Mouse (Mus musculus) midbrain, postnatal 0 days (tissue): Measurements from ENCODE around the gene Cysrt1. TPM values are rescaled to one million over a fixed set of nuclear protein-coding genes. Genes with fewer than 3 reads are reported as not detected.

Experiments
- ATAC-seq: fragments of 200-750 bp; cut with Nextera tagmentation; 2 replicates; pipeline ENCODE4 v1.8.0; 2017; ENCODE audit warnings: moderate number of reproducible peaks, mild to moderate bottlenecking, moderate TSS enrichment, moderate library complexity; ENCODE audit not compliant: low FRiP score
- DNase-seq: peaks from one replicate; pipeline ENCODE4 v3.0.0-alpha.2; 2015; ENCODE audit warnings: low spot score
- H3K27ac ChIP-seq: fragments of 300-500 bp; sonication (generic); 2 replicates; pipeline ENCODE4 v1.5.1; 2014; ENCODE audit warnings: low read depth, mild to moderate bottlenecking, low read length, mixed read lengths
- H3K27me3 ChIP-seq: fragments of 300-500 bp; sonication (generic); 2 replicates; pipeline ENCODE4 v1.6.1; 2014; ENCODE audit warnings: low read length, control low read depth, mixed read lengths; ENCODE audit not compliant: insufficient read depth
- H3K36me3 ChIP-seq: fragments of 300-500 bp; sonication (generic); 2 replicates; pipeline ENCODE4 v1.6.1; 2014; ENCODE audit warnings: low read length, control low read depth, mixed read lengths; ENCODE audit not compliant: insufficient read depth
- H3K4me1 ChIP-seq: fragments of 300-500 bp; sonication (generic); 2 replicates; pipeline ENCODE4 v1.6.1; 2014; ENCODE audit warnings: mild to moderate bottlenecking, control low read depth, antibody characterized with exemption, low read length, mixed read lengths; ENCODE audit not compliant: insufficient read depth
- H3K4me2 ChIP-seq: fragments of 300-500 bp; sonication (generic); 2 replicates; pipeline ENCODE4 v1.6.1; 2014; ENCODE audit warnings: low read depth, mild to moderate bottlenecking, low read length, mixed read lengths; ENCODE audit not compliant: poor library complexity, severe bottlenecking
- H3K4me3 ChIP-seq: fragments of 300-500 bp; sonication (generic); 2 replicates; pipeline ENCODE4 v1.5.1; 2014; ENCODE audit warnings: low read depth, mild to moderate bottlenecking, low read length, moderate library complexity
- H3K9ac ChIP-seq: fragments of 300-500 bp; sonication (generic); replicated peaks from 2 replicates; pipeline ENCODE4 v1.6.1; 2014; ENCODE audit warnings: mild to moderate bottlenecking, low read length, moderate library complexity, mixed read lengths; ENCODE audit not compliant: poor library complexity, severe bottlenecking
- H3K9me3 ChIP-seq: fragments of 300-500 bp; sonication (generic); 2 replicates; pipeline ENCODE4 v1.6.1; 2016; ENCODE audit warnings: low read length, control low read depth
- CTCF ChIP-seq: IDR thresholded peaks from 2 replicates; pipeline ENCODE4 v1.5.1; 2016; ENCODE audit warnings: antibody characterized with exemption, mild to moderate bottlenecking
- WGBS: fragments of 180-500 bp; shearing (Covaris S2); extraction: QIAGEN DNeasy Blood & Tissue Kit; methylation state at CpG from one replicate; pipeline ENCODE4 v1.1.7; 2014; 5-methylcytosine and 5-hydroxymethylcytosine counted together
- polyA plus RNA-seq: library from polyadenylated mRNA; unstranded; fragments of >200 nt; fragmentation: Nextera tagmentation; extraction: Ambion mirVana; gene quantifications from 2 replicates; pipeline ENCODE4 v1.2.1, GENCODE M21; 2015
- total RNA-seq: library from RNA; depleted of rRNA; stranded (reverse); fragments of >200 nt; gene quantifications from 2 replicates; pipeline ENCODE4 v1.2.3, GENCODE M21; 2014

Cysrt1 gene
- total and polyA plus RNA-seq, 2 experiments from 2014 or later = 0.19 to 1.2 TPM

- ATAC-seq = no peak
- no peak overlapping the region for H3K27ac ChIP-seq
Measured at GRCm38 (mm10) chr2:25278928-25279882, 37.0 kb upstream of the Cysrt1 start.

DNA sequence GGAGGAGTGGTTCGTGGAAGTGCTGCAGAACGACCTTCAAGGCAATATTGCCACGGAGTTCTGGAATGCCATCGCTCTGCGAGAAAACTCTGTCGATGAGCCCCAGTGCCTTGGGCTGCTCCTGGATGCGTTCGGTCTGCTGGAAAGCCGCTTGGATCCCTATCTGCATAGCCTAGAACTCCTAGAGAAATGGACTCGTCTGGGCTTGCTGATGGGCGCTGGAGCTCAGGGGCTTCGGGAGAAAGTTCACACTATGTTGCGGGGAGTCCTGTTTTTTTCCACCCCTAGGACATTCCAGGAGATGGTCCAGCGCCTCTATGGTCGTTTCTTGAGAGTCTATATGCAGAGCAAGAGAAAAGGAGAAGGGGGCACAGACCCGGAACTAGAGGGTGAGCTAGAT is 30.8 kb upstream of the Cysrt1 start:
- peaks cover 62% of the 10 kb centered on the region for H3K36me3 ChIP-seq
- ATAC-seq (no peak), DNase-seq (no peak)
- peak overlapping the region; percentile 94 for H3K4me2 ChIP-seq
- WGBS = 40% methylated on average over 16 of the region's 16 CpGs
- TF ChIP-seq CTCF = no peak
- peak overlapping the region; percentile 78 for H3K4me3 ChIP-seq
- peak overlapping the region; percentile 75 for H3K27ac ChIP-seq
- H3K27me3 ChIP-seq = no peaks in the 10 kb centered on the region
- peak overlapping the region; percentile 91 for H3K9ac ChIP-seq
- H3K4me1 ChIP-seq = peaks cover 17% of the 10 kb centered on the region
- no peaks in the 10 kb centered on the region for H3K9me3 ChIP-seq

More at GRCm38 (mm10) chr2:25278928-25279882, 37.0 kb upstream of the Cysrt1 start:
- Histone ChIP-seq H3K4me2 (no peak overlapping the region), H3K4me1 (no peaks in the 10 kb centered on the region), H3K4me3 (no peak overlapping the region), H3K9me3 (no peaks in the 10 kb centered on the region), H3K27me3 (no peaks in the 10 kb centered on the region), H3K9ac (no peak overlapping the region), H3K36me3 (peaks cover 70% of the 10 kb centered on the region)
- 61% methylated on average over 13 of the region's 13 CpGs for WGBS
- DNase-seq = peak; percentile 91
- TF ChIP-seq CTCF = peak; percentile 90

- Histone ChIP-seq H3K9ac (peak overlapping the region; percentile 91), H3K4me1 (peaks cover 17% of the 10 kb centered on the region), H3K36me3 (peaks cover 58% of the 10 kb centered on the region), H3K27me3 (no peaks in the 10 kb centered on the region), H3K9me3 (no peaks in the 10 kb centered on the region), H3K27ac (peak overlapping the region; percentile 75), H3K4me2 (peak overlapping the region; percentile 94), H3K4me3 (peak overlapping the region; percentile 78)
- no peak for DNase-seq
- no peak for TF ChIP-seq CTCF
- WGBS = 0% methylated on average over 28 of the region's 29 CpGs
- peak; percentile 61 for ATAC-seq
Measured at GRCm38 (mm10) chr2:25272515-25272914, 30.3 kb upstream of the Cysrt1 start.

- TF ChIP-seq CTCF = peak; percentile 50
- ATAC-seq (peak; percentile 93), DNase-seq (peak; percentile 98)
- peak within 1 kb of the TSS; percentile 91 for H3K9ac ChIP-seq
- WGBS = under 1% methylated on average over 51 of the region's 55 CpGs
- peak within 1 kb of the TSS; percentile 75 for H3K27ac ChIP-seq
- peak within 1 kb of the TSS; percentile 78 for H3K4me3 ChIP-seq
- H3K36me3 ChIP-seq = peaks cover 59% of the 10 kb centered on the region
- peaks cover 22% of the 10 kb centered on the region for H3K4me1 ChIP-seq
- no peaks in the 10 kb centered on the region for H3K27me3 ChIP-seq
- peak within 1 kb of the TSS; percentile 94 for H3K4me2 ChIP-seq
- H3K9me3 ChIP-seq = no peaks in the 10 kb centered on the region
Measured at GRCm38 (mm10) chr2:25271827-25272511, 29.7 kb upstream of the Cysrt1 start, which contains the start of the genes Ssna1 and Anapc2. Ssna1 (minus strand) TSS chr2:25272438. Anapc2 (plus strand) TSS chr2:25272478.

- H3K4me1 ChIP-seq = peaks cover 47% of the 10 kb centered on the region
- H3K9ac ChIP-seq = 0 out of 2 replicates have a peak overlapping the region, but pooled peaks have one; percentile 4
- no peak overlapping the region for H3K4me2 ChIP-seq
- H3K27ac ChIP-seq = no peak overlapping the region
- H3K27me3 ChIP-seq = peaks cover 3% of the 10 kb centered on the region; the same call in 1 of the 2 replicates
- no peak for TF ChIP-seq CTCF
- ATAC-seq = no peak
- no peak for DNase-seq
- H3K4me3 ChIP-seq = no peak overlapping the region
- 68% methylated on average over 4 of the region's 4 CpGs for WGBS
- peaks cover 28% of the 10 kb centered on the region for H3K36me3 ChIP-seq
- H3K9me3 ChIP-seq = no peaks in the 10 kb centered on the region
Measured at GRCm38 (mm10) chr2:25267746-25268309, 25.6 kb upstream of the Cysrt1 start.
